Mouse (Mus musculus) stomach, embryonic 14.5 days (tissue): ENCODE data around the gene Ttc21b. TPM values are rescaled to one million over a fixed set of nuclear protein-coding genes. Genes with fewer than 3 reads are reported as not detected.

ENCODE experiments used
- ATAC-seq: fragments of 200-750 bp; cut with Nextera tagmentation; 2 replicates; pipeline ENCODE4 v1.8.0; 2017; ENCODE audit warnings: low read depth, moderate TSS enrichment; ENCODE audit not compliant: insufficient number of reproducible peaks, insufficient read depth, low FRiP score
- H3K27ac ChIP-seq: fragments of 300-500 bp; sonication (generic); 2 replicates; pipeline ENCODE4 v1.5.1; 2014; ENCODE audit warnings: mild to moderate bottlenecking, low read length, moderate library complexity, mixed read lengths
- H3K27me3 ChIP-seq: fragments of 300-500 bp; sonication (generic); 2 replicates; pipeline ENCODE4 v1.6.1; 2014; ENCODE audit warnings: low read length, control low read depth, mixed read lengths; ENCODE audit not compliant: control insufficient read depth, insufficient read depth
- H3K36me3 ChIP-seq: fragments of 300-500 bp; sonication (generic); 2 replicates; pipeline ENCODE4 v1.6.1; 2014; ENCODE audit warnings: mild to moderate bottlenecking, control low read depth, low read length, moderate library complexity, mixed read lengths; ENCODE audit not compliant: control insufficient read depth, insufficient read depth
- H3K4me1 ChIP-seq: fragments of 300-500 bp; sonication (generic); 2 replicates; pipeline ENCODE4 v1.6.1; 2014; ENCODE audit warnings: low read length, control low read depth, mixed read lengths; ENCODE audit not compliant: control insufficient read depth, insufficient read depth
- H3K4me2 ChIP-seq: fragments of 300-500 bp; sonication (generic); replicated peaks from 2 replicates; pipeline ENCODE4 v1.6.1; 2014; ENCODE audit warnings: low read depth, low read length, control low read depth
- H3K4me3 ChIP-seq: fragments of 300-500 bp; sonication (generic); 2 replicates; pipeline ENCODE4 v1.5.1; 2014; ENCODE audit warnings: low read depth, low read length, control low read depth
- H3K9ac ChIP-seq: fragments of 300-500 bp; sonication (generic); replicated peaks from 2 replicates; pipeline ENCODE4 v1.6.1; 2014; ENCODE audit warnings: low read depth, mild to moderate bottlenecking, control low read depth, low read length, moderate library complexity, mixed read lengths
- H3K9me3 ChIP-seq: fragments of 300-500 bp; sonication (generic); 2 replicates; pipeline ENCODE4 v1.6.1; 2016; ENCODE audit warnings: low read depth, low read length, control low read depth; ENCODE audit not compliant: control insufficient read depth
- WGBS: fragments of 180-500 bp; shearing (Covaris S2); extraction: QIAGEN DNeasy Blood & Tissue Kit; methylation state at CpG from one replicate; pipeline ENCODE4 v1.1.7; 2014; 5-methylcytosine and 5-hydroxymethylcytosine counted together
- polyA plus RNA-seq: library from polyadenylated mRNA; unstranded; fragments of >200 nt; fragmentation: Nextera tagmentation; extraction: Ambion mirVana; gene quantifications from 2 replicates; pipeline ENCODE4 v1.2.1, GENCODE M21; 2014

The Ttc21b gene
- polyA plus RNA-seq, result 16.5 TPM in 2 replicates

DNA sequence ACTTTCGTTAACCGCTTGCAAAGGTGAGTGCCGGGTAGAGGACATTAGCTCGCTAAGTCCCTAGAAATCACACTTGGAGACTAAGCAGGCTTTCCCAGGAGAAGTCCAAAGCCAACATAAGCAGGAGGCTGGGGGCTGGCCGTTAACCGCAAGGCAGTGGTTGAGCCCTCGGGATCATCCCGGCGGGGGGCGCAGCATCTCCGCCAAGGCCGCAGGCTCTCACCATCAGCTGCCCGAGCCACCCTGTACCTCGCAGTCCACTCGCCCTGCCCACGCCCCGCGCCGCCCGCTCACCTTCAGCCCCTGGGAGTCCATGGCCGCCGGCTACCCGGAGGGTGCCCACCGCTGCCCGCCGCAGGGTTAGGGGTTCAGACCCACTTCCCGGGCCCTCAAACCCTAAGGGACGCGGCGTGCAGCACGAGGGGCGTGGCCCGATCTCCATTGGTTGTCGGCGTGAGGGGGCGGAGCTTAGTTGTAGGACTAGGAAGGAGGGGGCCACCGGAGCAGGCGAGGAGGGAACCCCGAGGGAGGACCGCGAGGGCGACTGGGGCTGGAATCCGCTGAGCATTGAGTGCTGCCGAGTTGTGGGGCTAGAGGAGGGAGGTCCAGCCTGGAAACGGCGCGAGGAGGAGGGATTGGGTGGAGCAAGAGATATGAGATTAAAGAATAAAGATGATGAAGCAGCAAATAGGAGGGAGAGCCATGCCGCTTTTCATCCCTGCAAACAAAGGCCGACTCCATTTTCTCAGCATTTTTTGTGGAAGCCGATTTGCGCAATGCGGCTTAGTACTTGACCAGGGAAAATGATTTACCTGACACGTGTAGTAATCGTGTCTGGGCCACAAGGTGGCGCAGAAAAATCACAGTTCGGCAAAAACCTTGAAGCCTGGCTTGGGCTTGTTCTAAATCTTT, at the start of gene Ttc21b:
Gene Ttc21b, minus strand, starts transcription at position 398 of the 912 bp plus-strand sequence.
- H3K9me3 ChIP-seq, result no peaks in the 10 kb centered on the region
- ATAC-seq, result peak; percentile 99
- peak within 1 kb of the TSS; percentile 61 for H3K4me3 ChIP-seq
- H3K4me1 ChIP-seq, result 0 out of 2 replicates have a peak, but pooled peaks cover 5% of the 10 kb centered on the region
- H3K27ac ChIP-seq, result no peak within 1 kb of the TSS
- under 1% methylated on average over 56 of the region's 56 CpGs for WGBS
- H3K4me2 ChIP-seq, result peak within 1 kb of the TSS; percentile 49
- peaks cover 4% of the 10 kb centered on the region; the same call in 1 of the 2 replicates for H3K36me3 ChIP-seq
- peak within 1 kb of the TSS; percentile 52 for H3K9ac ChIP-seq
- H3K27me3 ChIP-seq, result no peaks in the 10 kb centered on the region

- WGBS, result 73% methylated on average over 3 of the region's 3 CpGs
- no peaks in the 10 kb centered on the region for H3K4me1 ChIP-seq
- no peaks in the 10 kb centered on the region for H3K27me3 ChIP-seq
- H3K9me3 ChIP-seq, result no peaks in the 10 kb centered on the region
- no peak overlapping the region for H3K27ac ChIP-seq
- H3K4me3 ChIP-seq, result no peak overlapping the region
- no peaks in the 10 kb centered on the region for H3K36me3 ChIP-seq
- H3K4me2 ChIP-seq, result no peak overlapping the region
- ATAC-seq, result no peak
- no peak overlapping the region for H3K9ac ChIP-seq
Measured at GRCm38 (mm10) chr2:66272551-66272950, 16.1 kb upstream of the Ttc21b start.

GRCm38 (mm10) chr2:66244013-66244412, 12.4 kb downstream of the Ttc21b start:
- 91% methylated on average over 1 of the region's 1 CpGs for WGBS
- H3K27me3 ChIP-seq, result no peaks in the 10 kb centered on the region
- no peak for ATAC-seq
- H3K4me1 ChIP-seq, result no peaks in the 10 kb centered on the region
- H3K27ac ChIP-seq, result no peak overlapping the region
- peaks cover 14% of the 10 kb centered on the region; the same call in 1 of the 2 replicates for H3K36me3 ChIP-seq
- H3K4me3 ChIP-seq, result no peak overlapping the region
- H3K4me2 ChIP-seq, result no peak overlapping the region
- no peak overlapping the region for H3K9ac ChIP-seq
- H3K9me3 ChIP-seq, result no peaks in the 10 kb centered on the region

GRCm38 (mm10) chr2:66240334-66240733, 16.1 kb downstream of the Ttc21b start:
- no peak overlapping the region for H3K27ac ChIP-seq
- no peak overlapping the region for H3K4me2 ChIP-seq
- ATAC-seq, result no peak
- no peaks in the 10 kb centered on the region for H3K4me1 ChIP-seq
- H3K4me3 ChIP-seq, result no peak overlapping the region
- H3K9me3 ChIP-seq, result no peaks in the 10 kb centered on the region
- H3K36me3 ChIP-seq, result peaks cover 7% of the 10 kb centered on the region
- WGBS, result 87% methylated on average over 1 of the region's 1 CpGs
- H3K27me3 ChIP-seq, result no peaks in the 10 kb centered on the region
- no peak overlapping the region for H3K9ac ChIP-seq

GRCm38 (mm10) chr2:66238886-66239285, 17.5 kb downstream of the Ttc21b start:
- H3K9me3 ChIP-seq, result no peaks in the 10 kb centered on the region
- no peak overlapping the region for H3K27ac ChIP-seq
- no peaks in the 10 kb centered on the region for H3K27me3 ChIP-seq
- H3K4me2 ChIP-seq, result no peak overlapping the region
- no peak overlapping the region for H3K9ac ChIP-seq
- ATAC-seq, result no peak
- H3K36me3 ChIP-seq, result peaks cover 9% of the 10 kb centered on the region
- 90% methylated on average over 5 of the region's 5 CpGs for WGBS
- no peaks in the 10 kb centered on the region for H3K4me1 ChIP-seq
- no peak overlapping the region for H3K4me3 ChIP-seq

GRCm38 (mm10) chr2:66220954-66221353, 35.5 kb downstream of the Ttc21b start:
- ATAC-seq, result no peak
- Histone ChIP-seq H3K4me2 (no peak overlapping the region), H3K9me3 (no peaks in the 10 kb centered on the region), H3K4me3 (no peak overlapping the region), H3K9ac (no peak overlapping the region), H3K36me3 (peaks cover 6% of the 10 kb centered on the region), H3K27me3 (no peaks in the 10 kb centered on the region), H3K4me1 (no peaks in the 10 kb centered on the region), H3K27ac (no peak overlapping the region)
- 88% methylated on average over 7 of the region's 7 CpGs for WGBS

- Histone ChIP-seq H3K4me3 (no peak overlapping the region), H3K9me3 (no peaks in the 10 kb centered on the region), H3K9ac (no peak overlapping the region), H3K27me3 (no peaks in the 10 kb centered on the region), H3K4me1 (no peaks in the 10 kb centered on the region), H3K27ac (no peak overlapping the region), H3K4me2 (no peak overlapping the region), H3K36me3 (peaks cover 10% of the 10 kb centered on the region)
- no peak for ATAC-seq
- 89% methylated on average over 10 of the region's 10 CpGs for WGBS
Measured at GRCm38 (mm10) chr2:66209875-66210274, 46.5 kb downstream of the Ttc21b start.

GRCm38 (mm10) chr2:66209353-66209752, 47.1 kb downstream of the Ttc21b start:
- ATAC-seq, result no peak
- Histone ChIP-seq H3K27ac (no peak overlapping the region), H3K4me2 (no peak overlapping the region), H3K9ac (no peak overlapping the region), H3K4me3 (no peak overlapping the region), H3K27me3 (no peaks in the 10 kb centered on the region), H3K4me1 (no peaks in the 10 kb centered on the region), H3K9me3 (no peaks in the 10 kb centered on the region), H3K36me3 (peaks cover 10% of the 10 kb centered on the region)
- WGBS, result 95% methylated on average over 13 of the region's 13 CpGs
